In the genomic region with DNA sequence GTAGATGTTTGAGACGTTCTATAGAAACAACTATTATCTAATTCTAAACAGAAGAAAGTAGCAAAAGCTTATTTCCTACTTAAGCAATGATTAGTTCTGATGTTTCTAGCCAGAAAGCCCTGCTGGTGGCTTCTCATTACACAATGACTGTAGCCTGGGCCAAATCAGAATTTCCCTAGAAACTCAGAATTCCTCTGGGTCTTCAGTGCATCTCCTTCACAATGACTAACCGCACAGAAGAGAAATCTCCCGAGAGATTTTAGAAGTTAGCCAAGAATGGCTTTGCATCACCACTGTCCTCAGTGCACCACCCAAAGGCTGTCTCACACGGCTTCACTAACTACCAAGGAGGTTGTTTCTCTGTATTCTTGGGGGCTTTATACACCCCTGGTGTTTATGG, we compare ENCODE assay signal across 15 mouse cellular contexts.
"Had no signal": no experiment of that assay in that cellular context is flagged by ENCODE, and none has a peak within 500 bp of the region (broad histone marks: within the 10 kb centered on the region; RNA-seq: fewer than 3 reads in every experiment).

No protein-coding gene starts in this region.

- H3K9ac ChIP-seq: limb, embryonic 12.5 days; liver, embryonic 13.5 days; liver, postnatal 0 days; lung, embryonic 15.5 days had no signal

- H3K4me2 ChIP-seq: limb, embryonic 12.5 days; liver, embryonic 13.5 days; lung, embryonic 15.5 days; midbrain, embryonic 11.5 days had no signal

- H3K4me3 ChIP-seq: limb, embryonic 12.5 days; liver, embryonic 13.5 days; lung, embryonic 15.5 days; megakaryocyte, embryonic 14.5 days had no signal

- ATAC-seq: liver, postnatal 0 days; midbrain, embryonic 16.5 days had no signal

- H3K4me1 ChIP-seq: limb, embryonic 12.5 days; liver, embryonic 13.5 days; lung, embryonic 15.5 days; megakaryocyte, embryonic 14.5 days had no signal

- DNase-seq: kidney, postnatal 36 days; layer of hippocampus, adult 9-11 months; layer of hippocampus, postnatal 36 days; liver; liver, embryonic 13.5 days; liver, postnatal 0 days; lung, postnatal 14 days; right cerebral cortex, postnatal 14 days; thymus, postnatal 36 days had no signal

- H3K27ac ChIP-seq: limb, embryonic 12.5 days; liver, embryonic 13.5 days; lung, embryonic 15.5 days; macrophage had no signal

- H3K36me3 ChIP-seq: limb, embryonic 12.5 days; liver, embryonic 13.5 days; lung, embryonic 15.5 days had no signal

- H3K27me3 ChIP-seq: liver, embryonic 13.5 days; lung, embryonic 15.5 days; megakaryocyte, embryonic 14.5 days had no signal

- H3K9me3 ChIP-seq: limb, embryonic 12.5 days; liver, embryonic 13.5 days; lung, embryonic 15.5 days had no signal
